Mouse (Mus musculus): ENCODE data around the gene Krba1.

- no peak for TF ChIP-seq TAL1 (IDR thresholded peaks at IDR 0.05; ENCODE audit: low read length)
- TF ChIP-seq JUND (IDR thresholded peaks at IDR 0.05; ENCODE audit: low read depth, low read length), result no peak
- no peak for TF ChIP-seq EP300 (IDR thresholded peaks at IDR 0.05; ENCODE audit: low read depth in 1 of 2, low read length in 2 of 2)
- TF ChIP-seq MAX (IDR thresholded peaks at IDR 0.05; ENCODE audit: low read length), result no peak
- no peak for TF ChIP-seq BHLHE40 (IDR thresholded peaks at IDR 0.05; ENCODE audit: borderline replicate concordance, low read depth, low read length)
- TF ChIP-seq CTCF (IDR thresholded peaks at IDR 0.05 in 2 of 3, conservative IDR thresholded peaks at IDR 0.05 in 1 of 3; ENCODE audit: control insufficient read depth in 1 of 3, insufficient read depth in 1 of 3, low read depth in 2 of 3, low read length in 3 of 3, poor library complexity in 1 of 3, severe bottlenecking in 1 of 3), result no peak
- no peak for TF ChIP-seq E2F4 (IDR thresholded peaks at IDR 0.05; ENCODE audit: borderline replicate concordance, low read depth, low read length)
- TF ChIP-seq NRF1 (IDR thresholded peaks at IDR 0.05; ENCODE audit: insufficient read depth, low read depth, low read length, poor library complexity, severe bottlenecking), result no peak
- no peak for TF ChIP-seq MAZ (IDR thresholded peaks at IDR 0.05; ENCODE audit: low read depth, low read length)
- TF ChIP-seq GATA1 (IDR thresholded peaks at IDR 0.05; ENCODE audit: low read depth, low read length), result no peak
- no peak for TF ChIP-seq SMC3 (IDR thresholded peaks at IDR 0.05; ENCODE audit: low read depth, low read length)
- TF ChIP-seq UBTF (IDR thresholded peaks at IDR 0.05; ENCODE audit: borderline replicate concordance, insufficient read depth, low read depth, low read length), result no peak
- no peak for TF ChIP-seq CHD2 (IDR thresholded peaks at IDR 0.05; ENCODE audit: low read length)
- TF ChIP-seq MYC (IDR thresholded peaks at IDR 0.05; ENCODE audit: low read depth, low read length), result no peak
Observed at GRCm38 (mm10) chr6:48446256-48446655, 50.9 kb downstream of the Krba1 start.

Measured in MEL (cell line).